Mouse (Mus musculus) ES-E14 (cell line): ENCODE data around the gene Capn5. TPM values are rescaled to one million over a fixed set of nuclear protein-coding genes. Genes with fewer than 3 reads are reported as not detected.
"Not testable (repeated sequence)": the region's sequence is repeated elsewhere in the genome, so short reads cannot be mapped to it uniquely, and the experiment has no call there.

ENCODE experiments used
- DNase-seq: peaks from one replicate; pipeline ENCODE4 v3.0.0-alpha.2; 2013; ENCODE audit warnings: low read depth, low spot score
- H3K27ac ChIP-seq: 2 replicates; pipeline ENCODE4 v1.5.1; 2012; ENCODE audit warnings: low read depth, mild to moderate bottlenecking, low read length, moderate library complexity, mixed read lengths; ENCODE audit not compliant: poor library complexity, insufficient read depth, severe bottlenecking
- H3K36me3 ChIP-seq: 2 replicates; pipeline ENCODE4 v1.6.1; 2012; ENCODE audit warnings: mild to moderate bottlenecking, low read length, moderate library complexity, mixed read lengths; ENCODE audit not compliant: control insufficient read depth, poor library complexity, insufficient read depth, severe bottlenecking
- H3K4me1 ChIP-seq, 2 experiments: fragments of 150-350 bp in 1 of 2; sonication (generic) in 1 of 2; 2 replicates each; pipeline ENCODE4 v1.6.1; 2012; ENCODE audit warnings: low read length in 2 of 2, mild to moderate bottlenecking in 1 of 2, mixed read lengths in 1 of 2; ENCODE audit not compliant: control insufficient read depth in 2 of 2, insufficient read depth in 2 of 2, poor library complexity in 1 of 2
- H3K4me3 ChIP-seq, 2 experiments: fragments of 150-350 bp in 1 of 2; sonication (generic) in 1 of 2; 2 replicates each; pipeline ENCODE4 v1.5.1; 2012; ENCODE audit warnings: low read length in 2 of 2, low read depth in 1 of 2, mild to moderate bottlenecking in 1 of 2, mixed read lengths in 1 of 2; ENCODE audit not compliant: insufficient read depth in 1 of 2, poor library complexity in 1 of 2, severe bottlenecking in 1 of 2
- H3K9ac ChIP-seq: 2 replicates; pipeline ENCODE4 v1.6.1; 2012; ENCODE audit warnings: low read depth, mild to moderate bottlenecking, low read length, mixed read lengths; ENCODE audit not compliant: poor library complexity, insufficient read depth, severe bottlenecking
- H3K9me3 ChIP-seq: fragments of 150-350 bp; sonication (generic); 2 replicates; pipeline ENCODE4 v1.6.1; 2012; ENCODE audit warnings: low read depth, mild to moderate bottlenecking, low read length; ENCODE audit not compliant: control insufficient read depth, insufficient read depth
- CHD2 ChIP-seq: IDR thresholded peaks from 2 replicates; pipeline ENCODE4 v1.6.1; 2014; ENCODE audit warnings: mild to moderate bottlenecking, low read depth, low read length, inconsistent platforms
- HCFC1 ChIP-seq: IDR thresholded peaks from 2 replicates; pipeline ENCODE4 v1.6.1; 2012; ENCODE audit warnings: low read length, inconsistent platforms, borderline replicate concordance; ENCODE audit not compliant: insufficient read depth
- MAFK ChIP-seq: IDR thresholded peaks from 2 replicates; pipeline ENCODE4 v1.6.1; 2014; ENCODE audit warnings: mild to moderate bottlenecking, low read depth, low read length, inconsistent platforms; ENCODE audit not compliant: insufficient read depth
- ZC3H11A ChIP-seq: IDR thresholded peaks from 2 replicates; pipeline ENCODE4 v1.6.1; 2012; ENCODE audit warnings: low read depth, mild to moderate bottlenecking, inconsistent platforms, low read length, borderline replicate concordance
- ZNF384 ChIP-seq: IDR thresholded peaks from 2 replicates; pipeline ENCODE4 v1.6.1; 2012; ENCODE audit warnings: low read depth, low read length, inconsistent platforms
- in situ Hi-C, 2 experiments: fragments of 600-800 bp; cut with MboI; formaldehyde crosslinking; loops; one replicate each; pipeline ENCODE4 v1.15.1; 2025; ENCODE audit warnings: low sequenced_read_pairs in 2 of 2, inconsistent platforms in 1 of 2; ENCODE audit not compliant: unreplicated experiment in 2 of 2
- total RNA-seq: library from RNA; depleted of rRNA; stranded (reverse); fragments of 300-350 nt; gene quantifications from 2 replicates; pipeline ENCODE4 v1.2.3, GENCODE M21; 2012

Gene Capn5
- total RNA-seq, 1 experiment = 5.0 TPM

DNA sequence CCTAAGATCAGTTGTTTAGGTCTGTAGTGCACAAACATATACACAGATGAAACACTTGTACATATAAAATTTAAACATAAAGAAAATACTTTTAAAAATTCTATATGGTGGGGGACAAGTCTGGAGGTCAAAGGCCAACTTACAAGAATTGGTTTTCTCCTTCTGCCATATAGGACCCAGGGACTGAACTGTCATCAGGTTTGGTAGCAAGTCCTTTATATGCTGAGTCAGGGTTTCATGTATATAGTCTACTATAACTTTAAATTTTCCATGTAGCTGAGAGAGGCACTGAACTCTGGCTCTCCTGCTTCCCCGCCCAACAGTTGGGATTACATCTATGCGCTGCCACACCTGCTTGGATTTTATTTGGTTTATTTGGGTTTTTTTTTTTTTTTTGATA is 10.2 kb upstream of the Capn5 start:
- Histone ChIP-seq H3K4me3 (no peak overlapping the region), H3K4me1 (peaks cover 4 to 9% of the 10 kb centered on the region in 2 experiments; a peak in 3 of 4 replicates), H3K36me3 (no peaks in the 10 kb centered on the region), H3K9ac (no peak overlapping the region), H3K9me3 (no peaks in the 10 kb centered on the region), H3K27ac (no peak overlapping the region)
- DNase-seq = no peak
- in situ Hi-C loops = no loop called here
- TF ChIP-seq ZNF384 = no peak
- TF ChIP-seq ZC3H11A = no peak
- TF ChIP-seq HCFC1 = no peak
- TF ChIP-seq MAFK = peak; percentile 85
- no peak for TF ChIP-seq CHD2

DNA sequence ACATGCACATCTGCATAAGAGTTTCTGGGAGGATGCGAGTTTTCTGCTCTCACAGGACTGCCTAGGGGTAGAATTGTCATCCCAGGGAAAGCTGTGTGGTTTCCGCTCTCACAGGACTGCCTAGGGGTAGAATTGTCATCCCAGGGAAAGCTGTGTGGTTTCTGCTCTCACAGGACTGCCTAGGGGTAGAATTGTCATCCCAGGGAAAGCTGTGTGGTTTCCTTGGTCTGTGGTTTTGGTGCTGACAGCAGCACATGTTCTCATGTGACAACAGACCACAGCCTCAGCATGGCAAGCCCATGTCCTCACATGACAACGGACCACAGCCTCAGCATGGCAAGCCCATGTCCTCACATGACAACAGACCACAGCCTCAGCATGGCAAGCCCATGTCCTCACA is 9.3 kb upstream of the Capn5 start:
- H3K9me3 ChIP-seq, DNase-seq, H3K4me3 ChIP-seq, H3K9ac ChIP-seq, H3K27ac ChIP-seq, H3K36me3 ChIP-seq, in situ Hi-C loops: not testable (repeated sequence)
- peaks cover 4 to 11% of the 10 kb centered on the region in 2 experiments; a peak in 3 of 4 replicates for H3K4me1 ChIP-seq

- in situ Hi-C loops = no loop called here
- Histone ChIP-seq H3K36me3 (no peaks in the 10 kb centered on the region), H3K9me3 (no peaks in the 10 kb centered on the region), H3K9ac (no peak overlapping the region), H3K4me3 (no peak overlapping the region), H3K27ac (no peak overlapping the region), H3K4me1 (peaks cover 4 to 11% of the 10 kb centered on the region in 2 experiments; a peak in 3 of 4 replicates)
- no peak for DNase-seq
- TF ChIP-seq MAFK (no peak), ZC3H11A (no peak), ZNF384 (no peak), HCFC1 (no peak), CHD2 (no peak)
These were observed 8.6 kb upstream of the Capn5 start for GRCm38 (mm10) chr7:98186637-98187036.

DNA sequence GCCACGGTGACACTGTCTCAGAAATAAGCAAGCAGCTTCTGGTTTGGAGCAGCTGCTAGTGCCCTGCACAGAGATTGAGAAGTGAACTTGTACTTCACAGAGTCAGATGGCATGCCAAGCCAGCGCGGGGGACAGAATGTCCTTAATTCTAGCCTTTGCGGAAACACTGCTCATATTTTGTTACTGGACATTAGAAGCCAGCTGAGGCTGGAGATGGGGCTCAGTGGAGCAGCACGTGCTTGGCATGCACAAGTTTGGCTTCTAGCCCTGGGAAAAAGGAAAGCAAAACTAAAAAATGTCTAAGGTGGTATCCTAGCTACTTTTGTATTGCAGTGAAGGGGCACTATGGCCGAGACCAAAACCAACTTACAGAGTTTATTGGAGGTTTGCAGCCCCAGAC is 7.3 kb upstream of the Capn5 start:
- Histone ChIP-seq H3K4me1 (peaks cover 4 to 11% of the 10 kb centered on the region in 2 experiments; a peak in 3 of 4 replicates), H3K36me3 (no peaks in the 10 kb centered on the region), H3K27ac (no peak overlapping the region), H3K4me3 (no peak overlapping the region), H3K9ac (no peak overlapping the region), H3K9me3 (no peaks in the 10 kb centered on the region)
- TF ChIP-seq MAFK = no peak
- no peak for TF ChIP-seq ZC3H11A
- TF ChIP-seq ZNF384 = no peak
- TF ChIP-seq CHD2 = no peak
- TF ChIP-seq HCFC1 = no peak
- in situ Hi-C loops = no loop called here
- DNase-seq = no peak

DNA sequence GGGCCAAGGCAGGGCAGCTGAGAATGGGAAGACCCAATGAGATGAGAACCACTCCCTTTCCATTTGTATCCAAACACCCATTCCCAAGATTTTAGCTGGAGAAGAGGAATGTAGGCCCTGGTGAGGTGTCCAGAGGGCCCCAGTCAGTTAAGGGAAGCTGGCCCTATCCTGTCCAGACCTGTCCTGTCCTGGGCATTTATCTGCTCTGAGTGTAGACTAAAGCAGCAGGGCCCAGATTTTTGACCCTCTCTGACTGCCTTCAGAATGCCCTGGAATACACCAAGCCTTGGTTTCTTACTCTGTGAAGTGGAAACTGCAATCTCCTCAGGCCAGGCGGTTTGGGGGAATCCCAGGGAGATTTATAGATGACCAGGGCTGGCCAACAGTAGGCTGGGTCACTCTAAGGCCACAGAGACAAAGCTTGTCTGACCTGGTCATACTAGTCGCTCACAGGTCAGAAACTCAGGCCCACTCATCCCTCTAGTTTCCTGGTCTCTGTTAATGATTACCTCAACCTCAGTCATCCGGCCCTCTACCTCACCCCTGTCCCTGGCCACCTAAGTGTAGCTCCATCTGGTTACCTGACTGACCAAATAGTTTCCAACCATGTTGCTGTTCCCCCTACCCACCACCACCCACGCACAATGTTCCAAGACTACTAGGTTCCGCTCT is 622 bp upstream of the Capn5 start:
- Histone ChIP-seq H3K27ac (no peak overlapping the region), H3K4me3 (peak overlapping the region; percentile 79 to 98), H3K36me3 (no peaks in the 10 kb centered on the region), H3K9me3 (no peaks in the 10 kb centered on the region), H3K9ac (peak overlapping the region; percentile 74), H3K4me1 (peaks cover 2 to 19% of the 10 kb centered on the region in 2 experiments; a peak in 3 of 4 replicates)
- in situ Hi-C loops = no loop called here
- TF ChIP-seq ZC3H11A (no peak), MAFK (no peak), CHD2 (no peak), ZNF384 (no peak), HCFC1 (no peak)
- DNase-seq = no peak
